Mouse (Mus musculus) 3T3-L1 (cell line): ENCODE data around the gene Klhl33.
"Not testable (repeated sequence)": the region's sequence is repeated elsewhere in the genome, so short reads cannot be mapped to it uniquely, and the experiment has no call there.

Experiments used
- DNase-seq: peaks from one replicate; pipeline ENCODE4 v3.0.0-alpha.2; 2015; ENCODE audit warnings: low read depth, low spot score

Klhl33 gene

GRCm38 (mm10) chr14:50897374-50897765 is at the start of gene Klhl33:
Klhl33 (minus strand) TSS chr14:50897507.
- peak; percentile 44 for DNase-seq

- DNase-seq, result not testable (repeated sequence)
Measured at GRCm38 (mm10) chr14:50945526-50945925, 48.2 kb upstream of the Klhl33 start.

- not testable (repeated sequence) for DNase-seq
Measured at GRCm38 (mm10) chr14:50945081-50945480, 47.8 kb upstream of the Klhl33 start.

GRCm38 (mm10) chr14:50944668-50945033 is 47.3 kb upstream of the Klhl33 start:
- peak; percentile 69 for DNase-seq

GRCm38 (mm10) chr14:50943932-50944667 is 46.8 kb upstream of the Klhl33 start, which contains the start of gene Gm49342:
Gm49342 (plus strand) TSS chr14:50944517.
- peak; percentile 97 for DNase-seq

GRCm38 (mm10) chr14:50938940-50939339 is 41.6 kb upstream of the Klhl33 start:
- DNase-seq, result peak; percentile 71

- no peak for DNase-seq
Measured at GRCm38 (mm10) chr14:50938119-50938908, 41.0 kb upstream of the Klhl33 start.

- no peak for DNase-seq
Measured at GRCm38 (mm10) chr14:50936649-50937048, 39.3 kb upstream of the Klhl33 start.

- DNase-seq, result peak; percentile 63
Measured at GRCm38 (mm10) chr14:50931493-50932020, 34.2 kb upstream of the Klhl33 start.

GRCm38 (mm10) chr14:50930754-50931492 is 33.6 kb upstream of the Klhl33 start, which contains the start of the genes Pip4p1 and Pnp:
Pip4p1 (minus strand) TSS chr14:50930856.
Pnp (plus strand) TSS chr14:50931082.
- peak; percentile 99 for DNase-seq

GRCm38 (mm10) chr14:50930377-50930753 is 33.1 kb upstream of the Klhl33 start:
- DNase-seq, result peak; percentile 27

- DNase-seq, result no peak
Measured at GRCm38 (mm10) chr14:50929951-50930350, 32.6 kb upstream of the Klhl33 start.

- DNase-seq, result no peak
Measured at GRCm38 (mm10) chr14:50927366-50927765, 30.1 kb upstream of the Klhl33 start.

- DNase-seq, result peak; percentile 38
Measured at GRCm38 (mm10) chr14:50925111-50925920, 28.0 kb upstream of the Klhl33 start.

GRCm38 (mm10) chr14:50924281-50925064 is 27.2 kb upstream of the Klhl33 start, which contains the start of the genes Osgep and Apex1:
Osgep (minus strand) TSS chr14:50924893.
Apex1 (plus strand) TSS chr14:50924968.
- peak; percentile 98 for DNase-seq

GRCm38 (mm10) chr14:50923437-50923836 is 26.1 kb upstream of the Klhl33 start:
- peak; percentile 39 for DNase-seq

GRCm38 (mm10) chr14:50911356-50911755 is 14.0 kb upstream of the Klhl33 start:
- DNase-seq, result no peak

- DNase-seq, result no peak
Measured at GRCm38 (mm10) chr14:50908126-50908525, 10.8 kb upstream of the Klhl33 start.

- not testable (repeated sequence) for DNase-seq
Measured at GRCm38 (mm10) chr14:50905327-50905726, 8.0 kb upstream of the Klhl33 start.

GRCm38 (mm10) chr14:50904828-50905129 is 7.5 kb upstream of the Klhl33 start:
- no peak for DNase-seq
